Comparison of ENCODE assay signal across 9 mouse cellular contexts in the genomic region with DNA sequence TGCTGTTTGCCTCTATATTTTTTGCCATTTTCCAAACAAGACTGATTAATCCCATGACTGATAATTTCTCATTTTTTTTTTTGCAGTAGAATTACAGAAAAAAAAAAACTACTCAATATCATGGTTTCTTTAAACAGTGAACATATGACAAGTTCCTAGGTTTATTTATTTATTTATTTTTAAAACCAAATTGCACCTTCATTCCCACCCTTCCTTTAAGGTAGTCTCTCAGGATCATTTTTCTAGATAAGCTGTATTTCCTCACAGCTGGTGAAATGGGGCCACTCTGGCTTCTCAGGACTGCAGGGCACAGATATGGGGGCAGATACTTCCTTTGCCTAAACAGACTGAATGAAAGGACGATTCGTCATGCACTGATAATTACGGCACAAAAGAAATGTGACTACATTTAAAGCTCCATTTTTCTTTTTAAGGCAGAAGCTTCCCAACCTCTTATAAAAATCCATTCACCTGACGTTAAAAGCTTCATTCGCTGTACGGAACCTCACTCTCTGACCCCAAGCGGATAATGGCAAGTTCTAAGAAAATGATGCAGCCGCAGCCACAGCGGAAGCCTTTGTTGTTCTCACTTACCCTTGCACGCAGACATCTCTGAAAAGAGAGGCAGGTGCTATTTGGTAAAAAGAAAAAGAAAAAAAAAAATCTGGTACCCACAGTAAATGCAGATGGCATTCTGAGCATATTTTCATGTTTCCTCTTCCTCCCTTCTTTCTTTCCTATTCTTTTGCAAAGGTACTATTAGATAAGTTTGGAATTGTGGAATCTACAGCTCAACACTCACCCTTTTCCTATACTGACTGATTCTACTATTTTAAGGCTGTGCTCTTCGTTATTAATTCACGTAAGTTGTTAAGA.
A peak's percentile ranks its signal among the peaks of the same experiment; 100 is the strongest.
DNase-seq lines count a peak whose midpoint lies in the region; ATAC-seq lines count a peak whose summit lies in the region.
"Had no signal": no experiment of that assay in that cellular context is flagged by ENCODE, and none has a peak within 500 bp of the region (broad histone marks: within the 10 kb centered on the region; RNA-seq: fewer than 3 reads in every experiment).

No protein-coding gene starts in this region.

- no peak overlapping the region for H3K4me3 ChIP-seq in embryonic facial prominence, embryonic 13.5 days
- H3K4me3 ChIP-seq in embryonic facial prominence, embryonic 10.5 days = no peak overlapping the region
- peak overlapping the region; percentile 31 for H3K4me3 ChIP-seq in hindbrain, embryonic 13.5 days
- H3K4me3 ChIP-seq in midbrain, embryonic 15.5 days = peak overlapping the region; percentile 29
- H3K4me3 ChIP-seq: lung, embryonic 15.5 days had no signal

- peak overlapping the region; percentile 22 for H3K4me2 ChIP-seq in embryonic facial prominence, embryonic 13.5 days
- peak overlapping the region; percentile 53 for H3K4me2 ChIP-seq in hindbrain, embryonic 13.5 days
- peak overlapping the region; percentile 46 for H3K4me2 ChIP-seq in midbrain, embryonic 15.5 days
- H3K4me2 ChIP-seq: lung, embryonic 15.5 days had no signal

- H3K9me3 ChIP-seq in embryonic facial prominence, embryonic 13.5 days = no peaks in the 10 kb centered on the region
- H3K9me3 ChIP-seq in embryonic facial prominence, embryonic 10.5 days = no peaks in the 10 kb centered on the region
- H3K9me3 ChIP-seq in hindbrain, embryonic 13.5 days = no peaks in the 10 kb centered on the region
- no peaks in the 10 kb centered on the region for H3K9me3 ChIP-seq in midbrain, embryonic 15.5 days
- H3K9me3 ChIP-seq: lung, embryonic 15.5 days had no signal

- no peaks in the 10 kb centered on the region for H3K27me3 ChIP-seq in embryonic facial prominence, embryonic 13.5 days
- H3K27me3 ChIP-seq in embryonic facial prominence, embryonic 10.5 days (replicated peaks; ENCODE audit: low read depth, poor library complexity, severe bottlenecking) = no peaks in the 10 kb centered on the region
- H3K27me3 ChIP-seq in hindbrain, embryonic 13.5 days = no peaks in the 10 kb centered on the region
- H3K27me3 ChIP-seq in midbrain, embryonic 15.5 days (replicated peaks) = no peaks in the 10 kb centered on the region
- H3K27me3 ChIP-seq: lung, embryonic 15.5 days had no signal

- H3K36me3 ChIP-seq in embryonic facial prominence, embryonic 13.5 days = no peaks in the 10 kb centered on the region
- no peaks in the 10 kb centered on the region for H3K36me3 ChIP-seq in embryonic facial prominence, embryonic 10.5 days (replicated peaks)
- H3K36me3 ChIP-seq in hindbrain, embryonic 13.5 days = no peaks in the 10 kb centered on the region
- H3K36me3 ChIP-seq in midbrain, embryonic 15.5 days (replicated peaks) = no peaks in the 10 kb centered on the region
- H3K36me3 ChIP-seq: lung, embryonic 15.5 days had no signal

- WGBS in embryonic facial prominence, embryonic 13.5 days = 56% methylated on average over 12 of the region's 12 CpGs
- 55% methylated on average over 12 of the region's 12 CpGs for WGBS in embryonic facial prominence, embryonic 10.5 days
- WGBS in hindbrain, embryonic 13.5 days = 19% methylated on average over 12 of the region's 12 CpGs
- WGBS in midbrain, embryonic 15.5 days = 9% methylated on average over 12 of the region's 12 CpGs

- no peak for DNase-seq in embryonic facial prominence, embryonic 10.5 days (ENCODE audit: low spot score)
- DNase-seq in T-cell, adult 2 months (ENCODE audit: low spot score) = peak; percentile 50
- DNase-seq in layer of hippocampus, adult 9-11 months = no peak
- no peak for DNase-seq in adrenal gland, adult 2 months
- DNase-seq in kidney, postnatal 10 days = no peak

- H3K9ac ChIP-seq in embryonic facial prominence, embryonic 13.5 days = no peak overlapping the region
- H3K9ac ChIP-seq in hindbrain, embryonic 13.5 days = peak overlapping the region; percentile 65
- H3K9ac ChIP-seq in midbrain, embryonic 15.5 days = peak overlapping the region; percentile 29
- H3K9ac ChIP-seq: lung, embryonic 15.5 days had no signal

- 0 out of 2 replicates have a peak, but pooled peaks cover 2% of the 10 kb centered on the region for H3K4me1 ChIP-seq in embryonic facial prominence, embryonic 13.5 days
- H3K4me1 ChIP-seq in embryonic facial prominence, embryonic 10.5 days = peaks cover 5% of the 10 kb centered on the region
- H3K4me1 ChIP-seq in hindbrain, embryonic 13.5 days (replicated peaks) = peaks cover 16% of the 10 kb centered on the region
- H3K4me1 ChIP-seq in midbrain, embryonic 15.5 days = peaks cover 20% of the 10 kb centered on the region
- H3K4me1 ChIP-seq: lung, embryonic 15.5 days had no signal

- H3K27ac ChIP-seq in embryonic facial prominence, embryonic 13.5 days = no peak overlapping the region
- H3K27ac ChIP-seq in embryonic facial prominence, embryonic 10.5 days (replicated peaks) = no peak overlapping the region
- H3K27ac ChIP-seq in hindbrain, embryonic 13.5 days = peak overlapping the region; percentile 80
- peak overlapping the region; percentile 85 for H3K27ac ChIP-seq in midbrain, embryonic 15.5 days
- H3K27ac ChIP-seq: lung, embryonic 15.5 days had no signal

- no peak for ATAC-seq in embryonic facial prominence, embryonic 13.5 days (ENCODE audit: insufficient number of reproducible peaks, insufficient read depth, low FRiP score, low TSS enrichment, low read depth)
- peak; percentile 69; the same call in 1 of the 2 replicates for ATAC-seq in hindbrain, embryonic 13.5 days (ENCODE audit: low FRiP score)
- ATAC-seq in midbrain, embryonic 15.5 days (replicated peaks) = peak; percentile 79

Comparison
In these comparisons a context has a peak if more than half of its experiments do, and no peak if none do; other contexts are left out.
1. H3K27ac ChIP-seq: peak in hindbrain, embryonic 13.5 days (single experiment) and midbrain, embryonic 15.5 days (single experiment); none in embryonic facial prominence, embryonic 13.5 days (single experiment) and embryonic facial prominence, embryonic 10.5 days (single experiment).
2. H3K4me3 ChIP-seq: peak in hindbrain, embryonic 13.5 days (single experiment) and midbrain, embryonic 15.5 days (single experiment); none in embryonic facial prominence, embryonic 13.5 days (single experiment) and embryonic facial prominence, embryonic 10.5 days (single experiment).
3. Peak in every context shown above with its lines, with median percentiles within 50 percentile points of each other: H3K4me2 ChIP-seq.